Mouse (Mus musculus): Measurements from ENCODE around the gene Prcc. TPM values are rescaled to one million over a fixed set of nuclear protein-coding genes. Genes with fewer than 3 reads are reported as not detected.
"Not testable (repeated sequence)": the region's sequence is repeated elsewhere in the genome, so short reads cannot be mapped to it uniquely, and the experiment has no call there.

Prcc gene
- total RNA-seq, 1 experiment from 2014 or later = 56.1 TPM

DNA sequence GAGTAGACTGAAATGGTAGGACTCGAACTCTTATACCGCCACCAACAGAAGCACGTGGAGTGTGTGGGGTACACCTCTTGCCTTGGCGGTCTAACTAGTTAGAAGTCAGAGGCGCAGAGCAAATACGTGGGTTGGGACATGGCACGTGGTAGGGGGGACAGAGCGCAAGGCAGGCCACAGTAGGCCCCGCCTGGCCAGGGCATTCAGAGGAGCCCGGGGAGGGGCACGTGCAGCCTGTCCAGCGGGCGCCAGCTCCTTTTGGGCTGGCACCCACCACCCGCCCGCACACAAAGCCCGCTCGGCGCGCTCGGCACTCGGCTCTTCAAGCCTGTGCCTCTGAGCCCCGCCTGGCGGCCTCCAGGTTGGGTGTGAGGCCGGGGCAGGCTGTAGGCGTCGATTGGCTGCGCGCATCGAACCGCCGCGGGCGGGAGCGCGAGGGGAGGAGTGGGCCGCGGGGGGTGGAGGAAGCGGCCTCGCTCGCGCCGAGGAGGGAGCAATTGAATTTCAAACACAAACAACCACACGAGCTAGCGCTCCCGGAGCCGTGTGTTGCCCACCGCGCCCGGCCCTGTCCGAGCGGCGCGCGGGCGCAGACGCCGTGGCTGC is 20.6 kb upstream of the Prcc start, which contains the start of gene Hdgf:
Gene Hdgf, plus strand, starts transcription at position 442 of the 606 bp plus-strand sequence.
- peak; percentile 94 for DNase-seq

DNA sequence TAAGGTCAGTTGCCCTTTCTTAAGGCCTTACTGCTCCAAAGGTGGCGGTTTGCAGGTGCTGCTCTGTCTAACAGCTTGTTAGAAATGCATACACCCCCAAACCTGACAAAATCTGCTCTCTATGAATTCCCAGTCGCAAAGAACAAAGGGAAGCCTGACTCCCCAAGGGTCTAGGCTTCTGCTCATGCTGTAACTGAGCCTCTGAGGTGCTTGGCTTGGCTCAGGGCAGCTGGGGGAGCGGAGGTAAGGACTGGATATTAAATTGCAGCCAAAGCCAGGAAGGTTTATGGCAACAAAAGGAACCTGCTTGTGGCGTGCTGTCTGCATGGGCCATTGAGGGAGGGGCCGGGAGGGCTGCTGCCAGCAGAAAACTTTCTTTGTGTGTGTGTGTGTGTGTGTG is 18.4 kb upstream of the Prcc start:
- no peak for DNase-seq

GRCm38 (mm10) chr3:87901959-87902358 is 16.6 kb upstream of the Prcc start:
- DNase-seq = not testable (repeated sequence)

DNA sequence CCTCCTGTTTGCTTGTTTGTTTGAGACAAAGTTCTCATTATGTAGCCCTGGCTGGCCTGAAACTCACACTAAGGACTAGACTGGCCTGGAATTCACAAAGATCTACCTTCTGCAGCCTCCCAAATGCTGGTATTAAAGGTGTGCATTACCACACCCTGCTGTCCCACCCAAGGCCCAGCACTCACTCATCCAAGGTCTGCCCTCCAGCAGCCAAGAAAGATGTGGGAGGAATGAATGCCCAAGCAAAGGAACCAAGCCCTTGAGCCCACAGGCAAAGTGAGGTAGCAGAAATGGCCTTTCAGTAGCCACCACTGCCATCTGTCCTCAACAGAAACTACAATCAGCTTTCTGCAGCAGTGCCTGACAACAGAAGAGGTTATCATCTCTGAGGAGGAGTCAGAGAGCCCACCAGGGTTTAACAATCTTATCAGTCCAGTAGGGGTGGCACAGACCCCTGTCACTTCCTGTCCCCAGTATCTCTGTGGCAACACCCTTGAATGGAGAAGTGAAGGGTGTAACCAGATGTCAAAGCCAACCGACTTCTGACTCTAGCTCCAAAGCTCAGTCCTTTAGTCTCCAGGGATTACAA is 15.7 kb upstream of the Prcc start:
- DNase-seq = no peak

DNA sequence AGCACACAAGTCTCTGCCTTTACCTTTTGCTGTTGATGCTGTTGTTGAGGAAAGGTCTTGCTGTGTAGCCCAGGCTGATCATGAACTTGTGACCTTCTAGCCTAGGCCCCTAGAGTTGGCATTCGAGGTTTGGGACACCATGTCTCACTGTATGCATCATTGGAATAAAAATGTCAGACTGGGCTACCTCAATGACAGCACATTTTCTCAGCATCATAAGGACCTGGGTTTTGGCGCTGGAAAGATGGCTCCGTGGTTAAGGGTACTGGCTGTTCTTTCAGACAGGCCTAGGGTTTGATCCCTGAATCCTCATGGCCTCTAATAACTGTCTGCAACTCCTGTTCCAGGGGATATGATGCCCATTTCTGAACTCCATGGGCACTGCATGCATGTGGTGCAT is 14.4 kb upstream of the Prcc start:
- no peak for DNase-seq

GRCm38 (mm10) chr3:87899266-87899665 is 13.9 kb upstream of the Prcc start:
- no peak for DNase-seq

- DNase-seq = no peak
Observed at GRCm38 (mm10) chr3:87893367-87893905, 8.0 kb upstream of the Prcc start.

DNA sequence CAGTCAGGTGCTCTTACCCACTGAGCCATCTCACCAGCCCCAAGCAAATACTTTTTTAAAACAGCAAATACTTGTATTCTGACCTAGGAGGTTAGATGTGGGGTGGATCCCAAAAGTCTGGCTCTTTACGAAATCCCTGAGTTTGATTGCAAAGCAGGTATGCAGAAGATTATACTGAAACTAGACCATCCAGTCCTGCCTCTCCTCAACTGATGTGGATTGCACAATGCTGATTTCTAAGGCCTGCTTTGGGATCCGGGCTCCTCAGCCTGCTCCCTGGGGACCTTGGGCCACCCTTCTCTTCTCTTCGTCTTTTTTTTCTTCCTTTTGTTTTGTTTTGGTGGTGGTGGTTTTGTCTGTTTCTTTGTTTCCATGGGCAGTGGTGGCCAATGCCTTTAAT is 6.1 kb upstream of the Prcc start:
- no peak for DNase-seq

- DNase-seq = not testable (repeated sequence)
Observed at GRCm38 (mm10) chr3:87887400-87887799, 2.0 kb upstream of the Prcc start.

DNA sequence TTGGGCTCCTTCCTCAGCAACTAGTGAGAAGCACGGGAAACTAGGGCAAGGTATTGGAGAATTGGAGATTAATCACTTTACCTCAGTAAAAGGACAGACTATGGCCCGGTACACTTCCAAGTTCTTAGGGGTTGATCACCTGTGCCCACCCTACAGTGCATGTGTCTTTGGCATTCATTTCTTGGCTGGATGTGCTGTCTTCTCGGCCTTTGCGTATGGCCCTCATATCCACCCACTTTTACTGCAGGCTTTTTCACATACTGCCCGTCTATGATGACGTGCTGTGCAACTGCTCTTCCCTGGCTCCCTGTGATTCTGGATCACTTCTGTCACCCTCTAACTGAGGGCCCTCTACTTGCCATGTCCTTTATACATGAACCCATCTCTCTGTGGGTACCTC is 1.0 kb upstream of the Prcc start:
- no peak for DNase-seq

DNA sequence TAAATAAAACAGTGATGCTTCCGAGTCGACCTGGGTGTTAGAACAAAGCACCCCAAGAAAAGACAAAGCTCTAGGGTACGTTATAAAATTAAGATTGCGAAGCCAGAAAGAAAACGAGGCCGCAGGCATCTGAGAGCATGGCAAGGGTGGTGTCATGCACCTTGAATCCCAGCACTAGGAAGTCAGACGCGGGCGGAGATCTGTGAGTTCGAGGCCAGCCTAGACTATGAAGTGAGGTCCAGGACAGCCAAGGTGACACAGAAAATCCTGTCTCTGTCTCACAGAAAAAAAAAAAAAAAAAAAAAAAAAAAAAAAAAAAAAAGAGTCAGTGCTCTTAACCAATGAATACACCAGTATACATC is 577 bp upstream of the Prcc start:
- DNase-seq = peak; percentile 37

- peak; percentile 38 for DNase-seq
Observed at GRCm38 (mm10) chr3:87884708-87885251, 628 bp downstream of the Prcc start.

- no peak for DNase-seq
Observed at GRCm38 (mm10) chr3:87884291-87884690, 1.1 kb downstream of the Prcc start.

DNA sequence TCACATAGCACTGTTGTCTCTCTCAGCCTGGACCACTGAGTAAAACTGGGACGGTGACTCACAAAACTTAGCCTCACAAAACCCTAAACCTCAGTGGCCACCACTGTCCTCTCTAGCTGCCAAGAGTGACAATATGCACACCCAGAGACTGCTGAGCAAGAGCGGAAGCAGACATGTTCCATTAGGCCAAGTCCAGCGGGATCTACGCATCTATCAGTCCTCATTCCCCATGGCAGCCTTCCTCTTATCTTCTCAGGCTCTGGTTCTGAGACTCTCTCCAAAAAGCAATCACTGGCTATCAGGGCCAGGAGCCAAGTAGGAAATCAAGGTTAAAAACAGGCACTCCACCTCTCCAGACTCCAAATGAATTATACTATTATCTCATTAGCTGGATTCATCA is 7.7 kb downstream of the Prcc start:
- DNase-seq = no peak

GRCm38 (mm10) chr3:87864111-87864510 is 21.3 kb downstream of the Prcc start:
- DNase-seq = not testable (repeated sequence)

DNA sequence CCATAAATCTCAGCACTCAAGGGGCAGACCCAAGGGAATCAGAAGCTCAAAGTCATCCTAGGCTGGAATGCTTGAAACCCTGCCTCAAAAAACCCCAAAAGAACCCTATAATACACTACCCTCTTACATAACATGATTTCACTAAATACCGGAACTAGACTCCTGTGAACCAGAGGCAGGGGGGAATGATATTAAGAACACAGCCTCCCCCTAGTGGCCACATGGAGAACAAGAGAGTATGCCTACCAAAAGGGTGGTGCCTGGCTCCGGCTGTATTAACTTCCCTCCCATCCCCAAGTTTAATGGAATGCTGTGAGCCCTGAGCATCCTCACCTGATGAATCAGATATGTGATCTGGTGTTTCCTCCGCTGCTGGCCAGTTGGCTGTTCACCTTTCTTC is 25.6 kb downstream of the Prcc start:
- peak; percentile 41 for DNase-seq

- no peak for DNase-seq
Observed at GRCm38 (mm10) chr3:87857666-87858065, 27.7 kb downstream of the Prcc start.

DNA sequence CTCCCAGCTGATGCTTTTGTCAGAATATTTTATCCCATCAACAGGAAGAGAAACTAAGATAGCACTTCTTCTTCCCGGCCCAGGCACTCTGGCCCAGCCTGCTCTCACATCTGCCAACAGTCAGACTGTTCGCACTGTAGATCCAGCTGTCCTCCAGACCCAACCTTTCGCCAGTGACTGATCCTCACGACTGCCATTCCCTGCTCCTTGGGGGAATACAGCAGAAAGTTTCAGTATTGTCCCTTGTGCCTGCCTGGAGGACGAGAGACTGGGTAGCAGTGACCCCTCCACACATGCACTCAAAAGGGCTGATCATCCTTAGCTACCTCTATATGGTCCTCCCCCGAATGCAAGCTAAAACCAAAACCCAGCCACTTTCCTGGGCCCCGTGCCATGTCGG is 29.5 kb downstream of the Prcc start:
- no peak for DNase-seq

DNA sequence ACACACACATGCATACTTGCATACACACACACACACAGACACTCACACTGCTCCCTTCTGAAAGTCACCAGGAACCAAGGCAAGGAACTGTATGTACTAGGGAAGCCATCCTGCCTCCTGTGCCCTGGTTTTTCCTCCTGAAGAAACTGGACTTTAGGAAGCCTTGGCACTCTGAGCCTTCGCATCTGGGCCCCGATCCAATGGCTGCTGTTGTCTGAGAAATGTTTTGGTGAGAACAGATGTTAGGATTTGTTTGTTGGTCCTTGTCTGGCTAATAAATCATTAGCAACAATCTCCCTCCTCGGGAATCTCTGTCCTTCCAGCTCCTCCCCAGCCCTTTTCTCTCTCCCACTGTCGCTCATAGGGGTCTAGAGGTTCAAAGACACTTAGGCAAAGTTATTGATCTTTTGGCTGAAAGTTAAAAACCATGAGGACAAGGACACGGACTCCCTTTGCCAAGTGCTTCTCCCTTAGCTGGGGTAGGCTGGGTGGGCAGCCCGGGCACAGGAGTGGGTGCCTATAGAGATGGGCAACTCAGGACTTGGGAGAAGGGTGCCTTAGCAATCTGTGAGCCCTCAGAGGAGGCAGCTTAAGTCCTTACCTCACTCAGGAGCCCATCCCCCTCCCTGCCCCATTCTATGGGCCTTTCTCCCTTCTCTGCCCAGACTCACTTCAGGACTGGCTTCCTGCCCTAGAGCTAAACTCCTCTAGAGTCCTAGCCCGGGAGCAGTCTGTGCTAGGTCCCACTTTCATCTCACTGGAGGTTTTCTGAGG is 30.4 kb downstream of the Prcc start:
- DNase-seq = peak; percentile 38

DNA sequence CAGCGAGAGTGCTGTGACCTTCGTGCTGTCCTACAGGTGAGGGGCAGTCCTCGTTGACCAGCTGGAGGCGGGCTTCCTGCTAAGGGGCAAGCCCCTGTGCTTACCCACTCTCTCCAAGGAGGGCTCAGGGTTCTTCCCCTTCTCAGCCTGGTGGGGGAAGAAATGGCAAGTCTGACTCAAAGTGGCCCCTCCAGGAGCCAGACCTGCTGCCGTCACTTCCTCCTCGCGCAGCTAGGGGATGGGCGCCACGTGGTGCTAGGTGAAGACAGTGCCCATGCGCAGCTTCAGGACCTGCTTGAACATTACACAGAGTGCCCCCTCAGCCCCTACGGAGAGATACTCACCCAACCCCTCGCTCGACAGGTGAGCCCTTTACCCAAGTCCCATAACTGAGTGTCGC is 36.3 kb downstream of the Prcc start:
- no peak for DNase-seq

- no peak for DNase-seq
Observed at GRCm38 (mm10) chr3:87847680-87848079, 37.7 kb downstream of the Prcc start.

DNA sequence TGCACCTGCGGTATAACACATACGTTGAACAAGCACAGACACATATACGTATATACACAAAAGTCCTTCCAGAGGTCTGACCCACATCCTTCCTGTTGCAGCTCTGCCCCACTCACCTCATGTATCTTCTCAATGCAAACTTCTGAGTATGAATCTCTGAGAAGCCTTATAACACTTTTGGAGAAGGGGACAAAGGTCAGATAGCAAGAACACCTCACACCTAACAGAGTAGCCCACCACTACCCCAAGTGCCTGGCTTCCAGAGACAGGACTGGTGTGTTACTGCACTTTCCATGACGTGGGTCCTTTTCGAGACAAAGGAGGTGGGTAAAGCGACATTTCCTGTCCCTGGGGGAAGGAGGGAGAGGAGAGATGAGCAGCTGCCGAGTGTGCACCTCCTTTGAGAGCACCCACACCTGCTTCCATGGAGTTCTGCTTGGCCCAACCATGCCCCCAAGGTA is 38.7 kb downstream of the Prcc start, which contains the start of gene Sh2d2a:
Gene Sh2d2a, plus strand, starts transcription at position 106 of the 461 bp plus-strand sequence.
- DNase-seq = no peak

DNA sequence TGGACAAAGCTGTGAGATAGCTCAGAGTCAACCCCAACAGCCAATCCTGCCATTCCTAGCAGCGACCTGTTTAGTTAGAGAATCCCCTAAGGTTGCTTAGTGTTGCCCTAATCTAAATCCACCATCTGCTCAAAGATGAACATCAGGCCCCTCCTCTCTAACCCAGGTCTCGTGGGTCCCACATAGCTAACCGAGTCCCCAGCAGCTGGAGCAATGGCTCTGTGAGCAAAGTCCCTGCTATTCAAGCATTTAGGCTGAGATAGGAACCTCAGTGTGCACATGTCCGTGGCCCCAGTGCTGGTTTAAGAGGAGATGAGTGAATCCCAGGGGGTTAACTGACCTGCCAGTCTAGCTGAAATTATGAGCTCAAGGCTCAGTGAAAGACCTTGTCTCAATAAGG is 39.2 kb downstream of the Prcc start:
- DNase-seq = no peak
